Mouse (Mus musculus): ENCODE measurements around the gene Cdh23. TPM values are rescaled to one million over a fixed set of nuclear protein-coding genes. Genes with fewer than 3 reads are reported as not detected.

Gene Cdh23
- polyA plus RNA-seq, 1 experiment from 2014 or later = 1.1 TPM

DNA sequence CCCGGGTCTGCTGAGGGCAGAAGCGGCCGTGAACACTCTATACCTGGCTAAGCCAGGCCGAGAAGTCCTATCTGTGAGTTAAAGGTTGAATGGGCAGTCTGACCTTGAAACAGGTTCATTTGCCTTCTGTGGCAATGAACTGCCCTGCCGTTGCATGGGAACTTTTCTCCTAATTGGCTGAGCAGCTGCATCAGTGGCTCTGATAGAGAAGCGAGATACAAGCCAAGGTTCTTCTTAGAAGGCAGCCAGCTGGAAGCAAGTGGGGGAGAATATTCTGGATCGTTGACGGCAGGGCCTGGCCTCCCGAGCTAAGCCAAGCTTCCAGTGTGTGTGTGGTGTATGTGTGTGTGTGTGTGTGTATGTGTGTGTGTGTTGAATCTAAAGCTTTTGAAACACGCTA lies 431.0 kb downstream of the Cdh23 start:
- Histone ChIP-seq H3K27ac (no peak overlapping the region), H3K27me3 (no peaks in the 10 kb centered on the region), H3K4me2 (no peak overlapping the region), H3K9me3 (replicated peaks) (no peaks in the 10 kb centered on the region), H3K4me3 (no peak overlapping the region), H3K4me1 (peaks cover 23% of the 10 kb centered on the region), H3K36me3 (ENCODE audit: poor library complexity, severe bottlenecking) (no peaks in the 10 kb centered on the region), H3K9ac (no peak overlapping the region)
- WGBS = 61% methylated on average over 10 of the region's 10 CpGs
- ATAC-seq = no peak

DNA sequence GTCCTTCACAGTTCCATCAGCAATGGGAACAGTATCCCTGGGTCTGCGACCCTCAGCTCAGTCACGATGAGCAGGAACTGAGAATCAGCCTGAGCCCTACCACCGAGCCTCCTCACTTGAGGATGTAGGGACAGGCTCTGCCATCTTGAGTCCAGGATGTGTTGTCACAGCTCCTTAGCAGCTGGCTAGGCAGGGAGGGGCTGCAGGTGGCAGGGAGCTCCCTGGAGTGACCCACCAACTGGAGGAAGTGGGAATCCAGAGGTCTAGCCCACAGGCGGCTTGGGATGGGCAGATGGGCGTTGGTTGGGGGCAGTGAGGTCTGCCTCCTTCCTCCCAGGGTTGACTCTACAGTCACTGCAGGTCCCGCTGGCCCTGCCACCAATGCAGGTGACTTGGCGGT lies 432.9 kb downstream of the Cdh23 start:
- ATAC-seq = no peak
- H3K4me2 ChIP-seq = no peak overlapping the region
- H3K36me3 ChIP-seq (ENCODE audit: poor library complexity, severe bottlenecking) = no peaks in the 10 kb centered on the region
- H3K27ac ChIP-seq = no peak overlapping the region
- peaks cover 23% of the 10 kb centered on the region for H3K4me1 ChIP-seq
- no peaks in the 10 kb centered on the region for H3K9me3 ChIP-seq (replicated peaks)
- no peak overlapping the region for H3K4me3 ChIP-seq
- H3K9ac ChIP-seq = no peak overlapping the region
- H3K27me3 ChIP-seq = no peaks in the 10 kb centered on the region
- 87% methylated on average over 7 of the region's 7 CpGs for WGBS

GRCm38 (mm10) chr10:60262386-60262785 lies 433.9 kb downstream of the Cdh23 start:
- 25% methylated on average over 3 of the region's 3 CpGs for WGBS
- H3K9ac ChIP-seq = no peak overlapping the region
- peak overlapping the region; percentile 73 for H3K27ac ChIP-seq
- peak; percentile 96 for ATAC-seq
- no peak overlapping the region for H3K4me3 ChIP-seq
- H3K4me1 ChIP-seq = peaks cover 23% of the 10 kb centered on the region
- H3K4me2 ChIP-seq = no peak overlapping the region
- no peaks in the 10 kb centered on the region for H3K36me3 ChIP-seq (ENCODE audit: poor library complexity, severe bottlenecking)
- no peaks in the 10 kb centered on the region for H3K27me3 ChIP-seq
- H3K9me3 ChIP-seq (replicated peaks) = no peaks in the 10 kb centered on the region

- no peak overlapping the region for H3K4me3 ChIP-seq
- H3K4me2 ChIP-seq = no peak overlapping the region
- H3K4me1 ChIP-seq = peaks cover 23% of the 10 kb centered on the region
- H3K27me3 ChIP-seq = no peaks in the 10 kb centered on the region
- H3K9me3 ChIP-seq (replicated peaks) = no peaks in the 10 kb centered on the region
- no peaks in the 10 kb centered on the region for H3K36me3 ChIP-seq (ENCODE audit: poor library complexity, severe bottlenecking)
- H3K27ac ChIP-seq = no peak overlapping the region
- no peak overlapping the region for H3K9ac ChIP-seq
- WGBS = 25% methylated on average over 5 of the region's 5 CpGs
- ATAC-seq = no peak
These were observed 434.8 kb downstream of the Cdh23 start for GRCm38 (mm10) chr10:60261530-60261929.

- Histone ChIP-seq H3K9me3 (replicated peaks) (no peaks in the 10 kb centered on the region), H3K4me3 (no peak overlapping the region), H3K4me1 (peaks cover 23% of the 10 kb centered on the region), H3K9ac (no peak overlapping the region), H3K27me3 (no peaks in the 10 kb centered on the region), H3K4me2 (no peak overlapping the region), H3K36me3 (ENCODE audit: poor library complexity, severe bottlenecking) (no peaks in the 10 kb centered on the region), H3K27ac (no peak overlapping the region)
- ATAC-seq = no peak
- WGBS = 85% methylated on average over 5 of the region's 5 CpGs
These were observed 435.6 kb downstream of the Cdh23 start for GRCm38 (mm10) chr10:60260557-60261294.

DNA sequence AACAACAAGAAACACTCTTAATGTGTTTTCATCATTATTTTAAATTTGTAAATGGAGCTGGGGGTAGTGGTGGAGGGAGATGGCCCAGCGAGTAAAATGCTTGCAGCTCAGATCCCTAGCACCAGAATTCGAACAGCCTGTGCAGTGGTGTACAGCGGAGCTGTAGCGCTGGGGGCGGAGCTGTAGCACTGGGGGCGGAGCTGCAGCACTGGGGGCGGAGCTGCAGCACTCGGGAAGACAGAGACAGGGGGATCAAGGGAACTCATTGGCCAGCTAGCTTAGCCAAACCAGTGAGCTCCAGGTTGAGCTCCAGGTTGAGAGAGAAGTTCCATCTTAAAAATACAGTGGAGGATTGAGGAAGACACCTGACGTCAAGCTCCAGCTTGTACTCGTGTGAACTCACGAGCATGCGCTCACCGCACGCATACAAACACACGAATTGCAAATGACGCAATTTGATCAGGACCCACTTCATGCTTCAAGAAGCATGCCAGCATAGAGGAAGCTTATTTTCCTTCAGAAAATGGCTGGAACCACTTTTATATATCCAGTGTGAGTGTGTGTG lies 438.9 kb downstream of the Cdh23 start:
- H3K4me2 ChIP-seq = no peak overlapping the region
- ATAC-seq = no peak
- H3K9me3 ChIP-seq (replicated peaks) = no peaks in the 10 kb centered on the region
- no peak overlapping the region for H3K4me3 ChIP-seq
- no peaks in the 10 kb centered on the region for H3K36me3 ChIP-seq (ENCODE audit: poor library complexity, severe bottlenecking)
- no peaks in the 10 kb centered on the region for H3K27me3 ChIP-seq
- peaks cover 9% of the 10 kb centered on the region for H3K4me1 ChIP-seq
- H3K27ac ChIP-seq = no peak overlapping the region
- 62% methylated on average over 16 of the region's 16 CpGs for WGBS
- H3K9ac ChIP-seq = no peak overlapping the region

DNA sequence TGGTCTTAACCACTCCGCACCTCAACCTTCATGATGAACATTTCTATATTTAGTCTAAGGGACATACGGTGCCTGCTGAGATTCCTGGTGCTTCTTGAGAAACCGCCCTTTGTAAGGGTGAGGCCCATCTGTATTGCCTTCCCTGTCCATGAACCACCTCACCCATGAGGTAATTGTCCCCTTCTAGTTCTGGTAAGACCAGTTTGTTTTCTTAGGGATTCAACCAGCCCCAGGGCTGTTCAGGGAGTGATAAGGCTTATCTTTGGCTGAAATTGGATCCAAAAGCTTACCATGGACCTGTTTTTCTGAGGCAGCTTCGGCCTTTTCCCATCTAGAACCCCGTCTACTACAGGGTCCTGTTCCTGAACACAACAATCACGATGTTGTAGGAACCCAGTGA lies 440.2 kb downstream of the Cdh23 start:
- Histone ChIP-seq H3K9ac (no peak overlapping the region), H3K4me2 (no peak overlapping the region), H3K36me3 (ENCODE audit: poor library complexity, severe bottlenecking) (no peaks in the 10 kb centered on the region), H3K4me1 (no peaks in the 10 kb centered on the region), H3K9me3 (replicated peaks) (no peaks in the 10 kb centered on the region), H3K27me3 (no peaks in the 10 kb centered on the region), H3K27ac (no peak overlapping the region), H3K4me3 (no peak overlapping the region)
- no peak for ATAC-seq
- 88% methylated on average over 6 of the region's 6 CpGs for WGBS

Other genes starting within 250 kb of the Cdh23 start
- gene Slc29a3, start 56.3 kb upstream of the Cdh23 start, polyA plus RNA-seq (2015; fragmentation: Nextera tagmentation; extraction: Ambion mirVana) = 12.7 and 13.5 TPM in 2 replicates
- gene Unc5b, start 135.1 kb upstream of the Cdh23 start, polyA plus RNA-seq (2015; fragmentation: Nextera tagmentation; extraction: Ambion mirVana) = 2.3 and 2.8 TPM in 2 replicates